Mouse (Mus musculus) thymus, adult 2 months (tissue): Measurements from ENCODE around the gene Herc2. TPM values are rescaled to one million over a fixed set of nuclear protein-coding genes. Genes with fewer than 3 reads are reported as not detected.

Experiments used
- DNase-seq: peaks from one replicate; pipeline ENCODE4 v3.0.0; 2021
- H3K27ac ChIP-seq: fragments of 200-500 bp; 2 replicates; pipeline ENCODE4 v1.5.1; 2012; ENCODE audit warnings: low read length, control low read depth; ENCODE audit not compliant: control insufficient read depth, insufficient read depth
- H3K27me3 ChIP-seq: fragments of 200-500 bp; 2 replicates; pipeline ENCODE4 v1.6.1; 2012; ENCODE audit warnings: mild to moderate bottlenecking, low read length, moderate library complexity, mixed read lengths; ENCODE audit not compliant: control insufficient read depth, insufficient read depth
- H3K36me3 ChIP-seq: fragments of 200-500 bp; 2 replicates; pipeline ENCODE4 v1.6.1; 2012; ENCODE audit warnings: mild to moderate bottlenecking, low read length, moderate library complexity; ENCODE audit not compliant: control insufficient read depth, insufficient read depth
- H3K4me1 ChIP-seq: fragments of 200-500 bp; replicated peaks from 2 replicates; pipeline ENCODE4 v1.6.1; 2012; ENCODE audit warnings: low read length; ENCODE audit not compliant: control insufficient read depth, insufficient read depth
- H3K4me3 ChIP-seq: fragments of 200-500 bp; 2 replicates; pipeline ENCODE4 v1.5.1; 2012; ENCODE audit warnings: mild to moderate bottlenecking, low read length, control low read depth, moderate library complexity; ENCODE audit not compliant: control insufficient read depth, insufficient read depth
- CTCF ChIP-seq: fragments of 200-500 bp; IDR thresholded peaks from 2 replicates; pipeline ENCODE4 v1.5.1; 2012; ENCODE audit warnings: mild to moderate bottlenecking, control low read depth, low read length, moderate library complexity, borderline replicate concordance; ENCODE audit not compliant: control insufficient read depth, poor library complexity, insufficient read depth; ENCODE audit errors: extremely low read depth
- POLR2A ChIP-seq: fragments of 200-500 bp; IDR thresholded peaks from 2 replicates; pipeline ENCODE4 v1.6.1; 2012; ENCODE audit warnings: mild to moderate bottlenecking, low read length, control low read depth, moderate library complexity; ENCODE audit not compliant: control insufficient read depth, poor library complexity, insufficient read depth; ENCODE audit errors: extremely low read depth
- WGBS: fragments of 180-500 bp; shearing (Covaris S2); methylation state at CpG from one replicate; pipeline ENCODE4 v1.1.7; 2018; 5-methylcytosine and 5-hydroxymethylcytosine counted together
- polyA plus RNA-seq: library from polyadenylated mRNA; depleted of rRNA; stranded (reverse); fragments of >200 nt; gene quantifications from 2 replicates; pipeline ENCODE4 v1.2.3, GENCODE M21; 2012

Gene Herc2
- polyA plus RNA-seq, 1 experiment = 33.1 TPM

- peak; percentile 16 for DNase-seq
- Histone ChIP-seq H3K36me3 (peaks cover 41% of the 10 kb centered on the region), H3K27ac (no peak overlapping the region), H3K4me1 (no peaks in the 10 kb centered on the region), H3K27me3 (no peaks in the 10 kb centered on the region), H3K4me3 (no peak overlapping the region)
- WGBS = 23% methylated on average over 6 of the region's 6 CpGs
- TF ChIP-seq POLR2A (no peak), CTCF (no peak)
Measured at GRCm38 (mm10) chr7:56131548-56131947, 81.6 kb downstream of the Herc2 start.

GRCm38 (mm10) chr7:56138706-56139105 lies 88.7 kb downstream of the Herc2 start:
- Histone ChIP-seq H3K4me3 (no peak overlapping the region), H3K36me3 (peaks cover 29% of the 10 kb centered on the region), H3K4me1 (no peaks in the 10 kb centered on the region), H3K27ac (no peak overlapping the region), H3K27me3 (no peaks in the 10 kb centered on the region)
- 97% methylated on average over 7 of the region's 7 CpGs for WGBS
- DNase-seq = no peak
- TF ChIP-seq CTCF (no peak), POLR2A (no peak)

DNA sequence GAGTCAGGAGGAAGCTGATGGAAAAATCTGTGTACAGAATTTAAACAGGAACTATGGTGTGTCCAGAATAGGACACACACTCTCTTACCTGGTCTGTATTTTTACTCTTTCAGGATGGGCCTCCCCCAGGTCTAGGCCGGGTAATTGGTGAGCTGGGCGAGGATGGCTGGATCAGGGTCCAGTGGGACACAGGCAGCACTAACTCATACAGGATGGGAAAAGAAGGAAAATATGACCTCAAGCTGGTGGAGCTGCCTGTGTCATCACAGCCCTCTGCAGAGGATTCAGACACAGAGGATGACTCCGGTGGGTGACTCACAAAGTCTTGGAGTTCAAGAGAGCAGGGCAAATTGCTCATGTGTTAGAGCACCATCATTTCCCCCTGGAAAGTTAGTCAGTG lies 96.4 kb downstream of the Herc2 start:
- WGBS = 95% methylated on average over 3 of the region's 3 CpGs
- no peaks in the 10 kb centered on the region for H3K4me1 ChIP-seq
- no peak overlapping the region for H3K27ac ChIP-seq
- no peaks in the 10 kb centered on the region for H3K27me3 ChIP-seq
- TF ChIP-seq POLR2A = no peak
- no peak for TF ChIP-seq CTCF
- H3K36me3 ChIP-seq = peaks cover 35% of the 10 kb centered on the region
- DNase-seq = no peak
- no peak overlapping the region for H3K4me3 ChIP-seq

DNA sequence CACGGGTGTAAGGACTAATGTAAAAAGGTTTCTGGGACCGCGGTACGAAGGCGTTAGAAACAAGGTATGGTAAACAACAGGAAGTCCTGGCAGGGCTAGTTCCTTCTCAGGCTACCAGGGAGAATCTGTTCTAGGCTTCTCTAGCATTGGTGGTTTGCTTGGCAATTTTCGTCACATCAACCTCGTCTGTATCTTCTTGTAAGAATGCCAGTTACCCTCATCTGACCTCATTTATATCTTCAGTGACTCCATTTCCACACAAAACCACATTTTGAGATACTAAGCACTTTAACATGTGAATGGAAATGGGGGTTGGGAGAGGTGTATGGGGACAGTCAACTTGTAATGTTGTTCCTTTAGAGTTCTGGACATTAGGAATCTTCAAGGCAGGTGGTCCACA lies 98.9 kb downstream of the Herc2 start:
- no peaks in the 10 kb centered on the region for H3K4me1 ChIP-seq
- H3K27ac ChIP-seq = no peak overlapping the region
- TF ChIP-seq CTCF (no peak), POLR2A (no peak)
- H3K27me3 ChIP-seq = no peaks in the 10 kb centered on the region
- H3K4me3 ChIP-seq = no peak overlapping the region
- 84% methylated on average over 7 of the region's 7 CpGs for WGBS
- no peak for DNase-seq
- H3K36me3 ChIP-seq = peaks cover 38% of the 10 kb centered on the region

DNA sequence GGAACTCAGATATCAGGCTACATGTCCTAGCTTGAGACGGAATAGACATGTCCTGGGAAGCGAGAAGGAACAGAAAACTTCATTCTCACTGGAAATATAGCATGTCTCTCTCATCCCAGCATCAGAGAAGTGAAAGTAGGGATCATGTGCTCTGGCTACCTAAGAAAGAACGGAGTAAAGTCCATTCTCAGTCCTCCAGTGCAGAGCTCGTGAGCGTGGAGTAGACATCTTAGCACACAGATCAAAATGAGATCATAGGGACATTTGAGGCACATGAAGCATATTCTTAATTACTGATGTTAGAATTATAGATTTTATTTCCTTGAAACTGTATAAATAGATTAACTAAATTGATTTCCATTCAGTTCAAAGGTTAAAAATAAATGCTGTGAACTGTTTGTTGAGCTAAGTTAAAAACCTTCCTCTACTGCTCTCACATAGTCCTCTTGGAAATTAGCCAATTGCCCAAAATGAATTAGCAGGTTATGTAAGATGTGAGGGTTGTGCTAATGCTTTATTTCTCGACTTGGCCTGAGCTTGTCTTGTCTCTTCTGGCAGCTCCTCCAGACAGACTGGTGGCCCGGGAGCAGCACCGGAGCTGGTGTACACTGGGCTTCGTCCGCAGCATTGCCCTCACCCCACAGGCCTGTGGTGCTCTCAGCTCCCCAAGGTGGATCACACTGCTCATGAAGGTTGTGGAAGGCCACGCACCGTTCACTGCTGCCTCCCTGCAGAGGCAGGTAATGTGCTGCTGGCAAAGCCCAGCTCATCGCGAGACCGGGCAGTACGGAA lies 102.1 kb downstream of the Herc2 start:
- 96% methylated on average over 16 of the region's 16 CpGs for WGBS
- Histone ChIP-seq H3K27ac (no peak overlapping the region), H3K4me1 (no peaks in the 10 kb centered on the region), H3K27me3 (no peaks in the 10 kb centered on the region), H3K36me3 (peaks cover 45% of the 10 kb centered on the region), H3K4me3 (no peak overlapping the region)
- no peak for TF ChIP-seq CTCF
- no peak for TF ChIP-seq POLR2A
- DNase-seq = no peak

DNA sequence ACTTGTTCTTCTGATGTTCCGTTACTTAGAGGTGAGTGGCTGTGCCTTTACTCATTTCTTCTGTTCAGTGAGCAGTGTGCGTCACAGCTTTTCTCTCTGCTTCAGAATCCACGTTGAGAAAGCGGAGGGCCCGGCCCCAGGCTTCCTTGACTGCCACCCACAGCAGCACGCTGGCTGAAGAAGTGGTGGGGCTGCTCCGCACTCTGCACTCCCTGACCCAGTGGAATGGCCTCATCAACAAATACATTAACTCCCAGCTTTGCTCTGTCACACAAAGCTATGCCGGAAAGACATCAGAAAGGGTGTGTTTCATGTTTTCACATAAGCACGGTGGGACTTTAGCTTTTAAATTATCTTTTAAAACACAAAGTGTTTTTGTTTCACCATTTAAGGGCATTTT lies 103.2 kb downstream of the Herc2 start:
- Histone ChIP-seq H3K27me3 (no peaks in the 10 kb centered on the region), H3K27ac (no peak overlapping the region), H3K4me3 (no peak overlapping the region), H3K36me3 (peaks cover 51% of the 10 kb centered on the region), H3K4me1 (no peaks in the 10 kb centered on the region)
- TF ChIP-seq POLR2A (no peak), CTCF (no peak)
- DNase-seq = no peak
- WGBS = 96% methylated on average over 9 of the region's 9 CpGs
